In the genomic region with DNA sequence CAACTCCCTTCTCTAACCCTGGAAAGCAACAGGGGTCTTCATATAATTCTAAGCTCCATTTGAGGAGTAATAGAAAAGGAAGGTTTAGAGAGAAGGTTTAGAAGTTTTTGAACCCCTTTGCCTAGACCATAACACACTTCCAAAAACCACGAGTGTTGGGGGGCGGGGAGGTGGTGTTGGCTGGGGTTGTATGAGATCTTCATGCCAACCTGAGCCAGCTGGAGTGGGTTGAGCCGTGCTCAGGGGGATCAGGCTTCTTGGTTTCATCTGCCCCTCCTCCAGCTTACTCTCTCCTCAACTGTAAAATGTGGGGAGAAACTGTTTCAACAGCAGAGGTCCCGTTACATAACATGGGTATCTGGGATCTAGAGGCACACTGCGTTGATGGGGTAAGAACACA, we compare ENCODE assay signal across 16 mouse cellular contexts. TPM values are rescaled to one million over a fixed set of nuclear protein-coding genes. Genes with fewer than 3 reads are reported as not detected.
DNase-seq lines count a peak whose midpoint lies in the region; ATAC-seq lines count a peak whose summit lies in the region.
"Had no signal": no experiment of that assay in that cellular context is flagged by ENCODE, and none has a peak within 500 bp of the region (broad histone marks: within the 10 kb centered on the region; RNA-seq: fewer than 3 reads in every experiment).

No protein-coding gene starts in this region.

- H3K9ac ChIP-seq in neural tube, embryonic 11.5 days (ENCODE audit: low read length), result no peak overlapping the region
- H3K9ac ChIP-seq in neural tube, embryonic 15.5 days (replicated peaks), result no peak overlapping the region
- no peak overlapping the region for H3K9ac ChIP-seq in midbrain, embryonic 11.5 days (ENCODE audit: low read length)
- H3K9ac ChIP-seq: embryonic facial prominence, embryonic 13.5 days; heart, embryonic 13.5 days had no signal

- WGBS in neural tube, embryonic 11.5 days, result 66% methylated on average over 5 of the region's 5 CpGs
- 69% methylated on average over 5 of the region's 5 CpGs for WGBS in neural tube, embryonic 15.5 days
- WGBS in hindbrain, embryonic 10.5 days, result 76% methylated on average over 5 of the region's 5 CpGs
- 76% methylated on average over 5 of the region's 5 CpGs for WGBS in midbrain, embryonic 11.5 days

- ATAC-seq in neural tube, embryonic 11.5 days (ENCODE audit: insufficient read depth, low FRiP score, low TSS enrichment), result no peak
- ATAC-seq in neural tube, embryonic 15.5 days (ENCODE audit: low FRiP score), result no peak
- no peak for ATAC-seq in midbrain, embryonic 11.5 days (ENCODE audit: low FRiP score)

- peak overlapping the region; percentile 69 for H3K27ac ChIP-seq in neural tube, embryonic 11.5 days (ENCODE audit: low read depth, low read length)
- H3K27ac ChIP-seq in neural tube, embryonic 15.5 days (replicated peaks), result no peak overlapping the region
- peak overlapping the region; percentile 82; the same call in 1 of the 2 replicates for H3K27ac ChIP-seq in hindbrain, embryonic 10.5 days
- peak overlapping the region; percentile 42 for H3K27ac ChIP-seq in midbrain, embryonic 11.5 days (ENCODE audit: low read depth, low read length)
- H3K27ac ChIP-seq: embryonic facial prominence, embryonic 13.5 days; heart, embryonic 13.5 days had no signal

- no peak for DNase-seq in neural tube, embryonic 11.5 days (ENCODE audit: low spot score)
- no peak for DNase-seq in hindbrain, embryonic 10.5 days (ENCODE audit: low spot score)
- DNase-seq in midbrain, embryonic 11.5 days (ENCODE audit: low spot score, missing footprints), result no peak
- DNase-seq in kidney, adult 11 months, result no peak
- DNase-seq in thymus, postnatal 0 days (ENCODE audit: low spot score), result no peak
- DNase-seq in lung, postnatal 4 days, result no peak
- DNase-seq: heart, postnatal 4 days; kidney, adult 2 months; kidney, postnatal 4 days; lung, adult 18-20 months; spleen, adult 18-20 months; thymus, adult 18-20 months had no signal

- H3K9me3 ChIP-seq in neural tube, embryonic 11.5 days (ENCODE audit: control insufficient read depth, low read length), result no peaks in the 10 kb centered on the region
- no peaks in the 10 kb centered on the region for H3K9me3 ChIP-seq in neural tube, embryonic 15.5 days (replicated peaks)
- no peaks in the 10 kb centered on the region for H3K9me3 ChIP-seq in hindbrain, embryonic 10.5 days
- no peaks in the 10 kb centered on the region for H3K9me3 ChIP-seq in midbrain, embryonic 11.5 days (ENCODE audit: control insufficient read depth, low read length)
- H3K9me3 ChIP-seq: embryonic facial prominence, embryonic 13.5 days; heart, embryonic 13.5 days had no signal

- H3K4me1 ChIP-seq in neural tube, embryonic 11.5 days (ENCODE audit: control insufficient read depth, insufficient read depth, low read length), result peaks cover 20% of the 10 kb centered on the region; the same call in 1 of the 2 replicates
- peaks cover 31% of the 10 kb centered on the region for H3K4me1 ChIP-seq in neural tube, embryonic 15.5 days
- H3K4me1 ChIP-seq in hindbrain, embryonic 10.5 days (replicated peaks), result peaks cover 72% of the 10 kb centered on the region
- peaks cover 35% of the 10 kb centered on the region for H3K4me1 ChIP-seq in midbrain, embryonic 11.5 days (ENCODE audit: control insufficient read depth, insufficient read depth, low read length)
- H3K4me1 ChIP-seq: heart, embryonic 13.5 days had no signal

- H3K36me3 ChIP-seq in neural tube, embryonic 11.5 days (ENCODE audit: control insufficient read depth, insufficient read depth, low read length), result no peaks in the 10 kb centered on the region
- no peaks in the 10 kb centered on the region for H3K36me3 ChIP-seq in neural tube, embryonic 15.5 days
- no peaks in the 10 kb centered on the region for H3K36me3 ChIP-seq in hindbrain, embryonic 10.5 days
- no peaks in the 10 kb centered on the region for H3K36me3 ChIP-seq in midbrain, embryonic 11.5 days (ENCODE audit: control insufficient read depth, insufficient read depth, low read length)
- H3K36me3 ChIP-seq: embryonic facial prominence, embryonic 13.5 days; heart, embryonic 13.5 days had no signal

- H3K27me3 ChIP-seq in neural tube, embryonic 11.5 days (ENCODE audit: control insufficient read depth, insufficient read depth, low read length), result no peaks in the 10 kb centered on the region
- H3K27me3 ChIP-seq in neural tube, embryonic 15.5 days (replicated peaks), result peaks cover 18% of the 10 kb centered on the region
- H3K27me3 ChIP-seq in hindbrain, embryonic 10.5 days (ENCODE audit: insufficient read depth, poor library complexity, severe bottlenecking), result peaks cover 97% of the 10 kb centered on the region
- H3K27me3 ChIP-seq in midbrain, embryonic 11.5 days (ENCODE audit: control insufficient read depth, insufficient read depth, low read length), result no peaks in the 10 kb centered on the region

- H3K4me3 ChIP-seq in neural tube, embryonic 11.5 days (ENCODE audit: low read depth, low read length), result no peak overlapping the region
- no peak overlapping the region for H3K4me3 ChIP-seq in neural tube, embryonic 15.5 days (replicated peaks)
- no peak overlapping the region for H3K4me3 ChIP-seq in hindbrain, embryonic 10.5 days
- H3K4me3 ChIP-seq in midbrain, embryonic 11.5 days (ENCODE audit: low read depth, low read length), result no peak overlapping the region
- H3K4me3 ChIP-seq: embryonic facial prominence, embryonic 13.5 days; heart, embryonic 13.5 days had no signal

- no peak overlapping the region for H3K4me2 ChIP-seq in neural tube, embryonic 11.5 days (ENCODE audit: low read depth)
- H3K4me2 ChIP-seq in neural tube, embryonic 15.5 days, result no peak overlapping the region
- no peak overlapping the region for H3K4me2 ChIP-seq in midbrain, embryonic 11.5 days
- H3K4me2 ChIP-seq: embryonic facial prominence, embryonic 13.5 days; heart, embryonic 13.5 days had no signal

RNA-seq across cellular contexts. Expression of a gene that starts 45.5 kb away (rescaled TPM):
- polyA plus RNA-seq in neural tube, embryonic 11.5 days (2014; fragmentation: Nextera tagmentation; extraction: Ambion mirVana), result 42.4 and 46.3 TPM in 2 replicates
- 30.0 and 37.6 TPM in 2 replicates for polyA plus RNA-seq in neural tube, embryonic 15.5 days (2015; fragmentation: Nextera tagmentation; extraction: Ambion mirVana)
- polyA plus RNA-seq in hindbrain, embryonic 10.5 days (2016; fragmentation: Nextera tagmentation; extraction: Ambion mirVana), result 9.8 and 30.5 TPM in 2 replicates
- 32.8 and 37.6 TPM in 2 replicates for polyA plus RNA-seq in midbrain, embryonic 11.5 days (2014; fragmentation: Nextera tagmentation; extraction: Ambion mirVana)
- 0.10 TPM in 1 of 2 replicates, not detected in the other for polyA plus RNA-seq in thymus, postnatal 0 days (2015; fragmentation: Nextera tagmentation; extraction: Ambion mirVana)
- polyA plus RNA-seq: heart, embryonic 13.5 days; liver, adult 2 months had no signal

RNA-seq across cellular contexts. Expression of a gene that starts 57.5 kb away (rescaled TPM):
- 54.4 and 55.8 TPM in 2 replicates for polyA plus RNA-seq in neural tube, embryonic 11.5 days (2014; fragmentation: Nextera tagmentation; extraction: Ambion mirVana)
- 49.8 and 53.9 TPM in 2 replicates for polyA plus RNA-seq in neural tube, embryonic 15.5 days (2015; fragmentation: Nextera tagmentation; extraction: Ambion mirVana)
- polyA plus RNA-seq in hindbrain, embryonic 10.5 days (2016; fragmentation: Nextera tagmentation; extraction: Ambion mirVana), result 46.8 and 52.1 TPM in 2 replicates
- 54.8 and 63.8 TPM in 2 replicates for polyA plus RNA-seq in midbrain, embryonic 11.5 days (2014; fragmentation: Nextera tagmentation; extraction: Ambion mirVana)
- 51.8 and 54.5 TPM in 2 replicates for polyA plus RNA-seq in thymus, postnatal 0 days (2015; fragmentation: Nextera tagmentation; extraction: Ambion mirVana)
